Mouse (Mus musculus): ENCODE data around the gene Mmp24. TPM values are rescaled to one million over a fixed set of nuclear protein-coding genes. Genes with fewer than 3 reads are reported as not detected.

The Mmp24 gene
- polyA plus RNA-seq, 1 experiment = 0.08 TPM

- 6% methylated on average over 25 of the region's 25 CpGs for WGBS
- DNase-seq = no peak
Observed at GRCm38 (mm10) chr2:155751014-155751786, 23.9 kb upstream of the Mmp24 start, which contains the start of gene Procr. Gene Procr (plus strand): TSS chr2:155751117.

GRCm38 (mm10) chr2:155755746-155756145 lies 19.4 kb upstream of the Mmp24 start:
- H3K4me3 ChIP-seq (ENCODE audit: control insufficient read depth, insufficient read depth, low read length) = no peak overlapping the region
- H3K27ac ChIP-seq (ENCODE audit: control insufficient read depth, insufficient read depth, low read length) = no peak overlapping the region
- peak; percentile 54 for DNase-seq
- H3K36me3 ChIP-seq (ENCODE audit: control insufficient read depth, insufficient read depth, low read length) = no peaks in the 10 kb centered on the region
- peaks cover 7% of the 10 kb centered on the region; the same call in 1 of the 2 replicates for H3K4me1 ChIP-seq (replicated peaks; ENCODE audit: control insufficient read depth, insufficient read depth, low read length)
- no peaks in the 10 kb centered on the region for H3K27me3 ChIP-seq (ENCODE audit: control insufficient read depth, insufficient read depth, low read length)
- TF ChIP-seq POLR2A (IDR thresholded peaks at IDR 0.05; ENCODE audit: control insufficient read depth, extremely low read depth, insufficient read depth, low read length, poor library complexity) (no peak), CTCF (IDR thresholded peaks at IDR 0.05; ENCODE audit: borderline replicate concordance, control insufficient read depth, extremely low read depth, insufficient read depth, low read length, poor library complexity) (no peak)
- WGBS = 4% methylated on average over 1 of the region's 1 CpGs

More at GRCm38 (mm10) chr2:155751014-155751786, 23.9 kb upstream of the Mmp24 start, which contains the start of gene Procr:
- Histone ChIP-seq H3K36me3 (ENCODE audit: control insufficient read depth, insufficient read depth, low read length) (no peaks in the 10 kb centered on the region), H3K4me3 (ENCODE audit: control insufficient read depth, insufficient read depth, low read length) (peak within 1 kb of the TSS; percentile 6; the same call in 1 of the 2 replicates), H3K4me1 (replicated peaks; ENCODE audit: control insufficient read depth, insufficient read depth, low read length) (peaks cover 7% of the 10 kb centered on the region; the same call in 1 of the 2 replicates), H3K27me3 (ENCODE audit: control insufficient read depth, insufficient read depth, low read length) (no peaks in the 10 kb centered on the region), H3K27ac (ENCODE audit: control insufficient read depth, insufficient read depth, low read length) (no peak within 1 kb of the TSS)
- TF ChIP-seq POLR2A (IDR thresholded peaks at IDR 0.05; ENCODE audit: control insufficient read depth, extremely low read depth, insufficient read depth, low read length, poor library complexity) (no peak), CTCF (IDR thresholded peaks at IDR 0.05; ENCODE audit: borderline replicate concordance, control insufficient read depth, extremely low read depth, insufficient read depth, low read length, poor library complexity) (no peak)

GRCm38 (mm10) chr2:155756855-155757566 lies 18.1 kb upstream of the Mmp24 start:
- WGBS = 72% methylated on average over 14 of the region's 14 CpGs

GRCm38 (mm10) chr2:155764679-155765418 lies 10.3 kb upstream of the Mmp24 start:
- H3K27ac ChIP-seq (ENCODE audit: control insufficient read depth, insufficient read depth, low read length) = no peak overlapping the region
- WGBS = 68% methylated on average over 13 of the region's 13 CpGs
- DNase-seq = peak; percentile 69
- H3K4me1 ChIP-seq (replicated peaks; ENCODE audit: control insufficient read depth, insufficient read depth, low read length) = no peaks in the 10 kb centered on the region
- no peak for TF ChIP-seq POLR2A (IDR thresholded peaks at IDR 0.05; ENCODE audit: control insufficient read depth, extremely low read depth, insufficient read depth, low read length, poor library complexity)
- no peak for TF ChIP-seq CTCF (IDR thresholded peaks at IDR 0.05; ENCODE audit: borderline replicate concordance, control insufficient read depth, extremely low read depth, insufficient read depth, low read length, poor library complexity)
- no peaks in the 10 kb centered on the region for H3K27me3 ChIP-seq (ENCODE audit: control insufficient read depth, insufficient read depth, low read length)
- H3K36me3 ChIP-seq (ENCODE audit: control insufficient read depth, insufficient read depth, low read length) = no peaks in the 10 kb centered on the region
- no peak overlapping the region for H3K4me3 ChIP-seq (ENCODE audit: control insufficient read depth, insufficient read depth, low read length)

More at GRCm38 (mm10) chr2:155756855-155757566, 18.1 kb upstream of the Mmp24 start:
- no peak overlapping the region for H3K4me3 ChIP-seq (ENCODE audit: control insufficient read depth, insufficient read depth, low read length)
- H3K4me1 ChIP-seq (replicated peaks; ENCODE audit: control insufficient read depth, insufficient read depth, low read length) = no peaks in the 10 kb centered on the region
- no peaks in the 10 kb centered on the region for H3K36me3 ChIP-seq (ENCODE audit: control insufficient read depth, insufficient read depth, low read length)
- peak; percentile 3 for DNase-seq
- no peaks in the 10 kb centered on the region for H3K27me3 ChIP-seq (ENCODE audit: control insufficient read depth, insufficient read depth, low read length)
- no peak for TF ChIP-seq CTCF (IDR thresholded peaks at IDR 0.05; ENCODE audit: borderline replicate concordance, control insufficient read depth, extremely low read depth, insufficient read depth, low read length, poor library complexity)
- no peak for TF ChIP-seq POLR2A (IDR thresholded peaks at IDR 0.05; ENCODE audit: control insufficient read depth, extremely low read depth, insufficient read depth, low read length, poor library complexity)
- H3K27ac ChIP-seq (ENCODE audit: control insufficient read depth, insufficient read depth, low read length) = no peak overlapping the region

- H3K27ac ChIP-seq (ENCODE audit: control insufficient read depth, insufficient read depth, low read length) = no peak overlapping the region
- H3K4me3 ChIP-seq (ENCODE audit: control insufficient read depth, insufficient read depth, low read length) = no peak overlapping the region
- DNase-seq = no peak
- TF ChIP-seq POLR2A (IDR thresholded peaks at IDR 0.05; ENCODE audit: control insufficient read depth, extremely low read depth, insufficient read depth, low read length, poor library complexity) = no peak
- TF ChIP-seq CTCF (IDR thresholded peaks at IDR 0.05; ENCODE audit: borderline replicate concordance, control insufficient read depth, extremely low read depth, insufficient read depth, low read length, poor library complexity) = no peak
- peaks cover 22% of the 10 kb centered on the region for H3K27me3 ChIP-seq (ENCODE audit: control insufficient read depth, insufficient read depth, low read length)
- H3K36me3 ChIP-seq (ENCODE audit: control insufficient read depth, insufficient read depth, low read length) = no peaks in the 10 kb centered on the region
- H3K4me1 ChIP-seq (replicated peaks; ENCODE audit: control insufficient read depth, insufficient read depth, low read length) = peaks cover 5% of the 10 kb centered on the region; the same call in 1 of the 2 replicates
- 82% methylated on average over 4 of the region's 4 CpGs for WGBS
Observed at GRCm38 (mm10) chr2:155773664-155774063, 1.5 kb upstream of the Mmp24 start.
